Mouse (Mus musculus): ENCODE measurements at regions not wholly inside any gene's neighbourhood (a gene's known extent, or its start where the extent isn't known, plus 50 kb on each side); places are given as distances from the start of the nearest gene placed in this dataset.

DNA sequence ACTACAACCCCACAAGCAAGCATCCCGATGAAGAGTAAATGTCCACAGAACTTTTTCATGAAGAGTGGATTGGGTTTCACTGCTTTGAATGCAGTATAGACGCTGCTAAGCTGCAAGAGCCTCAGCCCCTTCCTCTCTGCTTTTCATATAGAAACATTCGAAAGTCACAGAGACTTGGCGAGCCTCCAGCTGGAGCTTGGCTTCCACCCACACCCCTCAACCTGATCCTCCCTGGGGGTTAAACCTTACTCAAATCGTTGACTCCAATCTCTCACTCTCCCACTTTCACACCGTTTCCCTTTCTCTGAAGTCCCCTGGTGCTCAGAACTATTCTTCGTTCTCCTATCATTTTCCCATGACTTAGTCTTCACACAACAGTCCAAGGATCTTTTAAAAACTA, 437.0 kb upstream of the Fam160b2 start:
- TF ChIP-seq POLR2A (IDR thresholded peaks at IDR 0.05; ENCODE audit: insufficient read depth, low read length) (no peak), CTCF (IDR thresholded peaks at IDR 0.05; ENCODE audit: low read depth, low read length) (no peak), EP300 (IDR thresholded peaks at IDR 0.05; ENCODE audit: insufficient read depth, low read depth, low read length) (no peak)

Measured in ES-Bruce4 (cell line).